Mouse (Mus musculus) spleen, adult 2 months (tissue): ENCODE data around the gene Lenep.

Experiments
- CTCF ChIP-seq: fragments of 200-500 bp; IDR thresholded peaks from 2 replicates; pipeline ENCODE4 v1.5.1; 2011; ENCODE audit warnings: mild to moderate bottlenecking, inconsistent platforms; ENCODE audit not compliant: insufficient read depth, insufficient read length, insufficient replicate concordance; ENCODE audit errors: extremely low read depth
- POLR2A ChIP-seq: fragments of 200-500 bp; IDR thresholded peaks from 2 replicates; pipeline ENCODE4 v1.6.1; 2011; ENCODE audit warnings: low read depth, low read length, inconsistent platforms

DNA sequence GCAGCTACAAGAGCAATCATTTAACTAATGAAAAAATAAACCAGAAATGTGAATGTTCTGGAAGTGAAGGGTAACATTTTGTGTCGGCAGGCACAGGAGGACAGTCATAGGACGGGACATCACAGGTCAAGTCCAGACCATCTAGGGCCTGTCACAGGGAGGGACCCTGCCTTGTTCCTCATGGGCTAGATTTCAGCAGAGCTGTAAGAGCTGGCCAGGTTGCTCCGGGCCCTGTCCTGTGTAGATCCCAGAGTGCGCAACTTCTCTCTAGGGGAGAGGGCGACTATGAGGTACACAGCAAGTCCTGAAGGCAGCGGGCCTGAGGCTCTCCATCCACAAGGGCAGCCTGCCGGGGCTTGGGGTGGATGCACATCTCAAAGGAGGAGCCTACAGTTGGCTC lies 40.9 kb downstream of the Lenep start, which contains the start of gene Dcst2:
- TF ChIP-seq CTCF: no peak
- no peak for TF ChIP-seq POLR2A
